Mouse (Mus musculus): ENCODE measurements around the gene Ctnna2.

Ctnna2 gene

GRCm38 (mm10) chr6:77582568-77582967, 396.9 kb downstream of the Ctnna2 start:
- no peak for DNase-seq (ENCODE audit: low spot score)

- no peak for DNase-seq (ENCODE audit: low spot score)
These were observed 398.6 kb downstream of the Ctnna2 start for GRCm38 (mm10) chr6:77580926-77581325.

GRCm38 (mm10) chr6:77578612-77579011, 400.9 kb downstream of the Ctnna2 start:
- peak; percentile 7 for DNase-seq (ENCODE audit: low spot score)

GRCm38 (mm10) chr6:77577585-77577984, 401.9 kb downstream of the Ctnna2 start:
- no peak for DNase-seq (ENCODE audit: low spot score)

- DNase-seq (ENCODE audit: low spot score) = no peak
These were observed 406.9 kb downstream of the Ctnna2 start for GRCm38 (mm10) chr6:77572614-77573013.

GRCm38 (mm10) chr6:77569851-77570250, 409.6 kb downstream of the Ctnna2 start:
- no peak for DNase-seq (ENCODE audit: low spot score)

- DNase-seq (ENCODE audit: low spot score) = no peak
These were observed 423.3 kb downstream of the Ctnna2 start for GRCm38 (mm10) chr6:77556181-77556580.

GRCm38 (mm10) chr6:77537055-77537807, 442.3 kb downstream of the Ctnna2 start:
- DNase-seq (ENCODE audit: low spot score) = no peak

- DNase-seq (ENCODE audit: low spot score) = no peak
These were observed 451.9 kb downstream of the Ctnna2 start for GRCm38 (mm10) chr6:77527636-77528035.

- DNase-seq (ENCODE audit: low spot score) = no peak
These were observed 457.7 kb downstream of the Ctnna2 start for GRCm38 (mm10) chr6:77521836-77522235.

- DNase-seq (ENCODE audit: low spot score) = no peak
These were observed 463.0 kb downstream of the Ctnna2 start for GRCm38 (mm10) chr6:77516515-77516914.

- no peak for DNase-seq (ENCODE audit: low spot score)
These were observed 467.7 kb downstream of the Ctnna2 start for GRCm38 (mm10) chr6:77511805-77512204.

GRCm38 (mm10) chr6:77491721-77492120, 487.8 kb downstream of the Ctnna2 start:
- no peak for DNase-seq (ENCODE audit: low spot score)

- DNase-seq (ENCODE audit: low spot score) = no peak
These were observed 492.8 kb downstream of the Ctnna2 start for GRCm38 (mm10) chr6:77486658-77487057.

GRCm38 (mm10) chr6:77482081-77482480, 497.4 kb downstream of the Ctnna2 start:
- DNase-seq (ENCODE audit: low spot score) = no peak

GRCm38 (mm10) chr6:77475354-77475753, 504.1 kb downstream of the Ctnna2 start:
- no peak for DNase-seq (ENCODE audit: low spot score)

GRCm38 (mm10) chr6:77473256-77473655, 506.2 kb downstream of the Ctnna2 start:
- no peak for DNase-seq (ENCODE audit: low spot score)

GRCm38 (mm10) chr6:77468058-77468457, 511.4 kb downstream of the Ctnna2 start:
- DNase-seq (ENCODE audit: low spot score) = no peak

GRCm38 (mm10) chr6:77462737-77463136, 516.8 kb downstream of the Ctnna2 start:
- no peak for DNase-seq (ENCODE audit: low spot score)

- DNase-seq (ENCODE audit: low spot score) = no peak
These were observed 521.6 kb downstream of the Ctnna2 start for GRCm38 (mm10) chr6:77457919-77458318.

GRCm38 (mm10) chr6:77446861-77447260, 532.6 kb downstream of the Ctnna2 start:
- no peak for DNase-seq (ENCODE audit: low spot score)

- DNase-seq (ENCODE audit: low spot score) = no peak
These were observed 535.6 kb downstream of the Ctnna2 start for GRCm38 (mm10) chr6:77443906-77444305.

- DNase-seq (ENCODE audit: low spot score) = no peak
These were observed 538.4 kb downstream of the Ctnna2 start for GRCm38 (mm10) chr6:77441051-77441450.

- DNase-seq (ENCODE audit: low spot score) = no peak
These were observed 549.1 kb downstream of the Ctnna2 start for GRCm38 (mm10) chr6:77430381-77430780.

Measured in MN1 (cell line).